Mouse (Mus musculus): ENCODE measurements around the gene Tab1.
A peak's percentile ranks its signal among the peaks of the same experiment; 100 is the strongest.

Gene Tab1

GRCm38 (mm10) chr15:80132993-80133586 is at the start of gene Tab1:
Gene Tab1, plus strand, starts transcription at chr15:80133127.
- DNase-seq (ENCODE audit: low spot score), result peak; percentile 94

GRCm38 (mm10) chr15:80083276-80083731 is 49.6 kb upstream of the Tab1 start:
- peak; percentile 99 for DNase-seq (ENCODE audit: low spot score)

- DNase-seq (ENCODE audit: low spot score), result no peak
Observed at GRCm38 (mm10) chr15:80083740-80084139, 49.2 kb upstream of the Tab1 start.

- no peak for DNase-seq (ENCODE audit: low spot score)
Observed at GRCm38 (mm10) chr15:80087406-80088012, 45.4 kb upstream of the Tab1 start.

- DNase-seq (ENCODE audit: low spot score), result peak; percentile 81
Observed at GRCm38 (mm10) chr15:80088637-80089036, 44.3 kb upstream of the Tab1 start.

GRCm38 (mm10) chr15:80090155-80090554 is 42.8 kb upstream of the Tab1 start:
- no peak for DNase-seq (ENCODE audit: low spot score)

GRCm38 (mm10) chr15:80090741-80091120 is 42.2 kb upstream of the Tab1 start:
- DNase-seq (ENCODE audit: low spot score), result no peak

- peak; percentile 80 for DNase-seq (ENCODE audit: low spot score)
Observed at GRCm38 (mm10) chr15:80091121-80091955, 41.6 kb upstream of the Tab1 start, which contains the start of the genes Syngr1 and Rpl3. Gene Syngr1, plus strand, starts transcription at chr15:80091334. Gene Rpl3, minus strand, starts transcription at chr15:80091868.

- no peak for DNase-seq (ENCODE audit: low spot score)
Observed at GRCm38 (mm10) chr15:80092041-80092441, 40.9 kb upstream of the Tab1 start.

- DNase-seq (ENCODE audit: low spot score), result no peak
Observed at GRCm38 (mm10) chr15:80092599-80092998, 40.3 kb upstream of the Tab1 start.

- DNase-seq (ENCODE audit: low spot score), result no peak
Observed at GRCm38 (mm10) chr15:80094201-80094600, 38.7 kb upstream of the Tab1 start.

- no peak for DNase-seq (ENCODE audit: low spot score)
Observed at GRCm38 (mm10) chr15:80095596-80095995, 37.3 kb upstream of the Tab1 start.

GRCm38 (mm10) chr15:80096406-80096805 is 36.5 kb upstream of the Tab1 start:
- no peak for DNase-seq (ENCODE audit: low spot score)

- DNase-seq (ENCODE audit: low spot score), result no peak
Observed at GRCm38 (mm10) chr15:80096946-80097881, 35.7 kb upstream of the Tab1 start.

GRCm38 (mm10) chr15:80097999-80098461 is 34.9 kb upstream of the Tab1 start:
- DNase-seq (ENCODE audit: low spot score), result no peak

GRCm38 (mm10) chr15:80098809-80099208 is 34.1 kb upstream of the Tab1 start:
- DNase-seq (ENCODE audit: low spot score), result no peak

GRCm38 (mm10) chr15:80099477-80099876 is 33.5 kb upstream of the Tab1 start:
- DNase-seq (ENCODE audit: low spot score), result no peak

GRCm38 (mm10) chr15:80100196-80100595 is 32.7 kb upstream of the Tab1 start:
- DNase-seq (ENCODE audit: low spot score), result no peak

- DNase-seq (ENCODE audit: low spot score), result no peak
Observed at GRCm38 (mm10) chr15:80100871-80101270, 32.1 kb upstream of the Tab1 start.

GRCm38 (mm10) chr15:80101503-80101902 is 31.4 kb upstream of the Tab1 start:
- no peak for DNase-seq (ENCODE audit: low spot score)

- no peak for DNase-seq (ENCODE audit: low spot score)
Observed at GRCm38 (mm10) chr15:80102495-80102894, 30.4 kb upstream of the Tab1 start.
